Mouse (Mus musculus) neural tube, embryonic 11.5 days (tissue): Measurements from ENCODE around the gene Gata3. TPM values are rescaled to one million over a fixed set of nuclear protein-coding genes. Genes with fewer than 3 reads are reported as not detected.
A peak's percentile ranks its signal among the peaks of the same experiment; 100 is the strongest.

Experiments used
- ATAC-seq: fragments of 200-750 bp; cut with Nextera tagmentation; 2 replicates; pipeline ENCODE4 v1.8.0; 2017; ENCODE audit warnings: moderate number of reproducible peaks, mild to moderate bottlenecking, moderate TSS enrichment, moderate library complexity; ENCODE audit not compliant: insufficient read depth, low FRiP score, low TSS enrichment
- DNase-seq: peaks from one replicate; pipeline ENCODE4 v3.0.0-alpha.2; 2015; ENCODE audit warnings: low spot score
- H3K27ac ChIP-seq: fragments of 300-500 bp; sonication (generic); 2 replicates; pipeline ENCODE4 v1.5.1; 2014; ENCODE audit warnings: low read depth, mild to moderate bottlenecking, low read length
- H3K27me3 ChIP-seq: fragments of 300-500 bp; sonication (generic); 2 replicates; pipeline ENCODE4 v1.6.1; 2014; ENCODE audit warnings: mild to moderate bottlenecking, low read length, mixed read lengths; ENCODE audit not compliant: control insufficient read depth, insufficient read depth
- H3K36me3 ChIP-seq: fragments of 300-500 bp; sonication (generic); 2 replicates; pipeline ENCODE4 v1.6.1; 2014; ENCODE audit warnings: mild to moderate bottlenecking, low read length, moderate library complexity, mixed read lengths; ENCODE audit not compliant: control insufficient read depth, insufficient read depth
- H3K4me1 ChIP-seq: fragments of 300-500 bp; sonication (generic); 2 replicates; pipeline ENCODE4 v1.6.1; 2014; ENCODE audit warnings: low read length, mixed read lengths; ENCODE audit not compliant: control insufficient read depth, insufficient read depth
- H3K4me2 ChIP-seq: fragments of 300-500 bp; sonication (generic); 2 replicates; pipeline ENCODE4 v1.6.1; 2014; ENCODE audit warnings: low read depth, mild to moderate bottlenecking, moderate library complexity
- H3K4me3 ChIP-seq: fragments of 300-500 bp; sonication (generic); 2 replicates; pipeline ENCODE4 v1.5.1; 2014; ENCODE audit warnings: low read depth, low read length
- H3K9ac ChIP-seq: fragments of 300-500 bp; sonication (generic); 2 replicates; pipeline ENCODE4 v1.6.1; 2014; ENCODE audit warnings: mild to moderate bottlenecking, low read length
- H3K9me3 ChIP-seq: fragments of 300-500 bp; sonication (generic); 2 replicates; pipeline ENCODE4 v1.6.1; 2016; ENCODE audit warnings: low read length; ENCODE audit not compliant: control insufficient read depth
- WGBS: fragments of 180-500 bp; shearing (Covaris S2); extraction: QIAGEN DNeasy Blood & Tissue Kit; methylation state at CpG from one replicate; pipeline ENCODE4 v1.1.7; 2014; 5-methylcytosine and 5-hydroxymethylcytosine counted together
- polyA plus RNA-seq: library from polyadenylated mRNA; unstranded; fragments of >200 nt; fragmentation: Nextera tagmentation; extraction: Ambion mirVana; gene quantifications from 2 replicates; pipeline ENCODE4 v1.2.1, GENCODE M21; 2014

Gata3 gene
- polyA plus RNA-seq, 1 experiment from 2014 or later: 8.6 TPM

- ATAC-seq (no peak), DNase-seq (no peak)
- H3K4me1 ChIP-seq: 0 out of 2 replicates have a peak, but pooled peaks cover 2% of the 10 kb centered on the region
- H3K4me3 ChIP-seq: no peak overlapping the region
- H3K36me3 ChIP-seq: no peaks in the 10 kb centered on the region
- H3K4me2 ChIP-seq: no peak overlapping the region
- WGBS: 7% methylated on average over 6 of the region's 6 CpGs
- peaks cover 53% of the 10 kb centered on the region for H3K27me3 ChIP-seq
- H3K9ac ChIP-seq: no peak overlapping the region
- H3K27ac ChIP-seq: no peak overlapping the region
- H3K9me3 ChIP-seq: no peaks in the 10 kb centered on the region
These were observed 18.0 kb downstream of the Gata3 start for GRCm38 (mm10) chr2:9871798-9872197.

GRCm38 (mm10) chr2:9871141-9871716 lies 18.6 kb downstream of the Gata3 start:
- DNase-seq: no peak
- H3K27me3 ChIP-seq: peaks cover 47% of the 10 kb centered on the region
- H3K9me3 ChIP-seq: no peaks in the 10 kb centered on the region
- H3K9ac ChIP-seq: no peak overlapping the region
- 18% methylated on average over 4 of the region's 4 CpGs for WGBS
- ATAC-seq: no peak
- no peaks in the 10 kb centered on the region for H3K36me3 ChIP-seq
- H3K4me3 ChIP-seq: no peak overlapping the region
- H3K4me1 ChIP-seq: 0 out of 2 replicates have a peak, but pooled peaks cover 2% of the 10 kb centered on the region
- H3K27ac ChIP-seq: no peak overlapping the region
- H3K4me2 ChIP-seq: no peak overlapping the region

- ATAC-seq (no peak), DNase-seq (no peak)
- Histone ChIP-seq H3K27me3 (peaks cover 12% of the 10 kb centered on the region), H3K4me2 (no peak overlapping the region), H3K4me1 (no peaks in the 10 kb centered on the region), H3K27ac (no peak overlapping the region), H3K9ac (no peak overlapping the region), H3K36me3 (no peaks in the 10 kb centered on the region), H3K9me3 (no peaks in the 10 kb centered on the region), H3K4me3 (no peak overlapping the region)
- WGBS: 54% methylated on average over 12 of the region's 12 CpGs
These were observed 22.6 kb downstream of the Gata3 start for GRCm38 (mm10) chr2:9867092-9867825.

- Histone ChIP-seq H3K4me2 (no peak overlapping the region), H3K9me3 (no peaks in the 10 kb centered on the region), H3K4me1 (no peaks in the 10 kb centered on the region), H3K4me3 (no peak overlapping the region), H3K27ac (no peak overlapping the region), H3K9ac (no peak overlapping the region), H3K27me3 (no peaks in the 10 kb centered on the region), H3K36me3 (no peaks in the 10 kb centered on the region)
- DNase-seq: no peak
- no peak for ATAC-seq
- WGBS: 89% methylated on average over 5 of the region's 5 CpGs
These were observed 29.1 kb downstream of the Gata3 start for GRCm38 (mm10) chr2:9860698-9861097.

GRCm38 (mm10) chr2:9855861-9856260 lies 34.0 kb downstream of the Gata3 start:
- no peaks in the 10 kb centered on the region for H3K27me3 ChIP-seq
- H3K36me3 ChIP-seq: no peaks in the 10 kb centered on the region
- no peaks in the 10 kb centered on the region for H3K9me3 ChIP-seq
- H3K4me3 ChIP-seq: no peak overlapping the region
- no peak for ATAC-seq
- no peak for DNase-seq
- H3K4me2 ChIP-seq: no peak overlapping the region
- no peak overlapping the region for H3K9ac ChIP-seq
- no peak overlapping the region for H3K27ac ChIP-seq
- H3K4me1 ChIP-seq: peaks cover 7% of the 10 kb centered on the region; the same call in 1 of the 2 replicates
- 52% methylated on average over 4 of the region's 4 CpGs for WGBS

GRCm38 (mm10) chr2:9852851-9853576 lies 36.8 kb downstream of the Gata3 start:
- peak; percentile 18 for DNase-seq
- H3K9me3 ChIP-seq: no peaks in the 10 kb centered on the region
- H3K4me3 ChIP-seq: no peak overlapping the region
- H3K4me1 ChIP-seq: peaks cover 7% of the 10 kb centered on the region; the same call in 1 of the 2 replicates
- no peak overlapping the region for H3K9ac ChIP-seq
- peak; percentile 58 for ATAC-seq
- WGBS: 19% methylated on average over 13 of the region's 13 CpGs
- H3K27ac ChIP-seq: no peak overlapping the region
- H3K36me3 ChIP-seq: no peaks in the 10 kb centered on the region
- H3K4me2 ChIP-seq: 0 out of 2 replicates have a peak overlapping the region, but pooled peaks have one; percentile 16
- no peaks in the 10 kb centered on the region for H3K27me3 ChIP-seq

- Histone ChIP-seq H3K36me3 (no peaks in the 10 kb centered on the region), H3K4me3 (no peak overlapping the region), H3K4me1 (no peaks in the 10 kb centered on the region), H3K27me3 (no peaks in the 10 kb centered on the region), H3K4me2 (no peak overlapping the region), H3K27ac (no peak overlapping the region), H3K9me3 (no peaks in the 10 kb centered on the region), H3K9ac (no peak overlapping the region)
- WGBS: 62% methylated on average over 7 of the region's 7 CpGs
- ATAC-seq (peak; percentile 48; the same call in 1 of the 2 replicates), DNase-seq (peak; percentile 14)
These were observed 54.6 kb downstream of the Gata3 start for GRCm38 (mm10) chr2:9835195-9835594.

- H3K4me3 ChIP-seq: no peak overlapping the region
- ATAC-seq (no peak), DNase-seq (no peak)
- H3K4me2 ChIP-seq: no peak overlapping the region
- H3K4me1 ChIP-seq: no peaks in the 10 kb centered on the region
- H3K36me3 ChIP-seq: no peaks in the 10 kb centered on the region
- no peaks in the 10 kb centered on the region for H3K27me3 ChIP-seq
- no peak overlapping the region for H3K27ac ChIP-seq
- no peaks in the 10 kb centered on the region for H3K9me3 ChIP-seq
- H3K9ac ChIP-seq: no peak overlapping the region
- 83% methylated on average over 7 of the region's 7 CpGs for WGBS
These were observed 56.1 kb downstream of the Gata3 start for GRCm38 (mm10) chr2:9833712-9834111.
